Mouse (Mus musculus) liver, postnatal 0 days (tissue): ENCODE results near the gene AY074887. TPM values are rescaled to one million over a fixed set of nuclear protein-coding genes. Genes with fewer than 3 reads are reported as not detected.
A peak's percentile ranks its signal among the peaks of the same experiment; 100 is the strongest.
"Not testable (repeated sequence)": the region's sequence is repeated elsewhere in the genome, so short reads cannot be mapped to it uniquely, and the experiment has no call there.

ENCODE experiments used
- ATAC-seq: fragments of 200-750 bp; cut with Nextera tagmentation; 2 replicates; pipeline ENCODE4 v1.8.0; 2017; ENCODE audit warnings: mild to moderate bottlenecking, moderate library complexity
- DNase-seq: peaks from one replicate; pipeline ENCODE4 v3.0.0-alpha.2; 2016
- H3K27ac ChIP-seq: fragments of 300-500 bp; sonication (generic); 2 replicates; pipeline ENCODE4 v1.5.1; 2014; ENCODE audit warnings: antibody characterized with exemption, moderate library complexity, mild to moderate bottlenecking, low read depth
- H3K27me3 ChIP-seq: fragments of 300-500 bp; sonication (generic); 2 replicates; pipeline ENCODE4 v1.6.1; 2014; ENCODE audit warnings: low read length, control low read depth, mixed read lengths; ENCODE audit not compliant: insufficient read depth
- H3K36me3 ChIP-seq: fragments of 300-500 bp; sonication (generic); replicated peaks from 2 replicates; pipeline ENCODE4 v1.6.1; 2014; ENCODE audit warnings: mild to moderate bottlenecking, control low read depth, low read length, moderate library complexity, mixed read lengths; ENCODE audit not compliant: insufficient read depth
- H3K4me1 ChIP-seq: fragments of 300-500 bp; sonication (generic); 2 replicates; pipeline ENCODE4 v1.6.1; 2014; ENCODE audit warnings: antibody characterized with exemption, mild to moderate bottlenecking, control low read depth; ENCODE audit not compliant: insufficient read depth
- H3K4me2 ChIP-seq: fragments of 300-500 bp; sonication (generic); 2 replicates; pipeline ENCODE4 v1.6.1; 2014; ENCODE audit warnings: low read depth, mild to moderate bottlenecking, low read length, moderate library complexity, mixed read lengths
- H3K4me3 ChIP-seq: fragments of 300-500 bp; sonication (generic); 2 replicates; pipeline ENCODE4 v1.5.1; 2014; ENCODE audit warnings: low read depth, low read length
- H3K9ac ChIP-seq: fragments of 300-500 bp; sonication (generic); replicated peaks from 2 replicates; pipeline ENCODE4 v1.6.1; 2014; ENCODE audit warnings: mild to moderate bottlenecking, moderate library complexity
- H3K9me3 ChIP-seq: fragments of 300-500 bp; sonication (generic); 2 replicates; pipeline ENCODE4 v1.6.1; 2016; ENCODE audit warnings: mild to moderate bottlenecking, control low read depth, low read length, mixed read lengths
- CTCF ChIP-seq: sonication (generic); IDR thresholded peaks from 2 replicates; pipeline ENCODE4 v1.5.1; 2016; ENCODE audit warnings: antibody characterized with exemption, low read depth
- EP300 ChIP-seq: IDR thresholded peaks from 2 replicates; pipeline ENCODE4 v1.6.1; 2016; ENCODE audit warnings: antibody characterized with exemption, low read depth, mild to moderate bottlenecking
- WGBS: fragments of 180-500 bp; shearing (Covaris S2); extraction: QIAGEN DNeasy Blood & Tissue Kit; methylation state at CpG from one replicate; pipeline ENCODE4 v1.1.7; 2014; ENCODE audit not compliant: insufficient replicate concordance; 5-methylcytosine and 5-hydroxymethylcytosine counted together
- polyA plus RNA-seq: library from polyadenylated mRNA; unstranded; fragments of >200 nt; fragmentation: Nextera tagmentation; extraction: Ambion mirVana; gene quantifications from 2 replicates; pipeline ENCODE4 v1.2.1, GENCODE M21; 2015

The AY074887 gene
- polyA plus RNA-seq, 1 experiment from 2014 or later = 0.39 TPM

GRCm38 (mm10) chr9:54980674-54981073 is 29.9 kb upstream of the AY074887 start, which contains the start of gene Chrna5:
Gene Chrna5, plus strand, starts transcription at chr9:54980880.
- 61% methylated on average over 8 of the region's 8 CpGs for WGBS
- Histone ChIP-seq H3K27ac (no peak within 1 kb of the TSS), H3K27me3 (peaks cover 40% of the 10 kb centered on the region), H3K36me3 (no peaks in the 10 kb centered on the region), H3K4me2 (peak within 1 kb of the TSS; percentile 91), H3K9me3 (no peaks in the 10 kb centered on the region), H3K4me3 (peak within 1 kb of the TSS; percentile 56), H3K4me1 (peaks cover 10% of the 10 kb centered on the region), H3K9ac (no peak within 1 kb of the TSS)
- no peak for TF ChIP-seq EP300
- TF ChIP-seq CTCF = no peak
- no peak for DNase-seq
- ATAC-seq = no peak

- no peaks in the 10 kb centered on the region for H3K9me3 ChIP-seq
- 34% methylated on average over 8 of the region's 8 CpGs for WGBS
- no peak overlapping the region for H3K27ac ChIP-seq
- DNase-seq (no peak), ATAC-seq (no peak)
- TF ChIP-seq CTCF = no peak
- no peak for TF ChIP-seq EP300
- H3K36me3 ChIP-seq = no peaks in the 10 kb centered on the region
- no peak overlapping the region for H3K4me3 ChIP-seq
- no peak overlapping the region for H3K9ac ChIP-seq
- H3K27me3 ChIP-seq = no peaks in the 10 kb centered on the region
- H3K4me1 ChIP-seq = no peaks in the 10 kb centered on the region
- H3K4me2 ChIP-seq = no peak overlapping the region
Measured at GRCm38 (mm10) chr9:54969972-54970637, 19.3 kb upstream of the AY074887 start.

GRCm38 (mm10) chr9:54963669-54964068 is 12.9 kb upstream of the AY074887 start:
- 0 out of 2 replicates have a peak, but pooled peaks cover 3% of the 10 kb centered on the region for H3K9me3 ChIP-seq
- no peak overlapping the region for H3K9ac ChIP-seq
- H3K36me3 ChIP-seq = peaks cover 2% of the 10 kb centered on the region
- DNase-seq = no peak
- no peaks in the 10 kb centered on the region for H3K4me1 ChIP-seq
- no peaks in the 10 kb centered on the region for H3K27me3 ChIP-seq
- no peak overlapping the region for H3K27ac ChIP-seq
- ATAC-seq = no peak
- no peak for TF ChIP-seq CTCF
- TF ChIP-seq EP300 = no peak
- no peak overlapping the region for H3K4me2 ChIP-seq
- H3K4me3 ChIP-seq = no peak overlapping the region

GRCm38 (mm10) chr9:54961059-54961458 is 10.3 kb upstream of the AY074887 start:
- Histone ChIP-seq H3K9ac (no peak overlapping the region), H3K27ac (no peak overlapping the region), H3K4me2 (no peak overlapping the region), H3K9me3 (0 out of 2 replicates have a peak, but pooled peaks cover 3% of the 10 kb centered on the region), H3K4me3 (no peak overlapping the region), H3K27me3 (no peaks in the 10 kb centered on the region), H3K4me1 (no peaks in the 10 kb centered on the region), H3K36me3 (peaks cover 25% of the 10 kb centered on the region)
- ATAC-seq = no peak
- WGBS = 83% methylated on average over 4 of the region's 4 CpGs
- no peak for DNase-seq
- no peak for TF ChIP-seq EP300
- no peak for TF ChIP-seq CTCF

GRCm38 (mm10) chr9:54950162-54950561 is 636 bp downstream of the AY074887 start:
- Histone ChIP-seq H3K4me2 (peak overlapping the region; percentile 78), H3K4me1 (peaks cover 15% of the 10 kb centered on the region), H3K4me3 (peak overlapping the region; percentile 83), H3K9ac (0 out of 2 replicates have a peak overlapping the region, but pooled peaks have one; percentile 5), H3K27ac (peak overlapping the region; percentile 50)
- H3K27me3 ChIP-seq, ATAC-seq, H3K9me3 ChIP-seq, DNase-seq, H3K36me3 ChIP-seq: not testable (repeated sequence)
- WGBS = 23% methylated on average over 8 of the region's 8 CpGs

- Histone ChIP-seq H3K9ac (no peak overlapping the region), H3K36me3 (peaks cover 8% of the 10 kb centered on the region), H3K4me2 (no peak overlapping the region), H3K27me3 (no peaks in the 10 kb centered on the region), H3K9me3 (no peaks in the 10 kb centered on the region), H3K4me1 (peaks cover 15% of the 10 kb centered on the region), H3K4me3 (no peak overlapping the region), H3K27ac (no peak overlapping the region)
- TF ChIP-seq EP300 (no peak), CTCF (no peak)
- DNase-seq = no peak
- no peak for ATAC-seq
Measured at GRCm38 (mm10) chr9:54949465-54949864, 1.3 kb downstream of the AY074887 start.

- no peak overlapping the region for H3K4me3 ChIP-seq
- DNase-seq (no peak), ATAC-seq (no peak)
- no peak for TF ChIP-seq EP300
- TF ChIP-seq CTCF = no peak
- H3K27ac ChIP-seq = no peak overlapping the region
- no peaks in the 10 kb centered on the region for H3K27me3 ChIP-seq
- no peak overlapping the region for H3K9ac ChIP-seq
- H3K36me3 ChIP-seq = no peaks in the 10 kb centered on the region
- no peak overlapping the region for H3K4me2 ChIP-seq
- peaks cover under 1% of the 10 kb centered on the region for H3K4me1 ChIP-seq
- H3K9me3 ChIP-seq = no peaks in the 10 kb centered on the region
- 80% methylated on average over 16 of the region's 16 CpGs for WGBS
Measured at GRCm38 (mm10) chr9:54946256-54946655, 4.5 kb downstream of the AY074887 start.
